Mouse (Mus musculus): Measurements from ENCODE around the gene Hacd2.

- TF ChIP-seq CTCF (IDR thresholded peaks at IDR 0.05; ENCODE audit: low read depth, low read length) = no peak
- no peak for TF ChIP-seq GATA2 (IDR thresholded peaks at IDR 0.05; ENCODE audit: borderline replicate concordance, low read depth, low read length)
- no peak for TF ChIP-seq GATA1 (IDR thresholded peaks at IDR 0.05; ENCODE audit: borderline replicate concordance, low read length)
- TF ChIP-seq TAL1 (conservative IDR thresholded peaks at IDR 0.05; ENCODE audit: low read depth, low read length) = no peak
- TF ChIP-seq POLR2AphosphoS5 (IDR thresholded peaks at IDR 0.05; ENCODE audit: insufficient replicate concordance, low read depth, low read length) = no peak
Observed at GRCm38 (mm10) chr16:35154641-35155390, 132.6 kb downstream of the Hacd2 start, which contains the start of gene Adcy5.

Data from G1E (cell line).